Mouse (Mus musculus): ENCODE measurements around the gene Igf2bp2. TPM values are rescaled to one million over a fixed set of nuclear protein-coding genes. Genes with fewer than 3 reads are reported as not detected.

The Igf2bp2 gene
- total RNA-seq, 1 experiment = 24.3 TPM

GRCm38 (mm10) chr16:22151706-22152315 lies 11.3 kb downstream of the Igf2bp2 start:
- no peak overlapping the region for H3K9ac ChIP-seq (ENCODE audit: insufficient read depth, low read depth, low read length, poor library complexity, severe bottlenecking)
- in situ Hi-C loops (cut with MboI; ENCODE audit: low sequenced_read_pairs in 2 of 2, unreplicated experiment in 2 of 2) = no loop called here
- no peak for DNase-seq (ENCODE audit: low read depth, low spot score)
- H3K9me3 ChIP-seq (ENCODE audit: control insufficient read depth, insufficient read depth, low read depth, low read length) = no peaks in the 10 kb centered on the region
- TF ChIP-seq ZNF384 (IDR thresholded peaks at IDR 0.05; ENCODE audit: low read depth, low read length) = no peak
- no peak for TF ChIP-seq CHD2 (IDR thresholded peaks at IDR 0.05; ENCODE audit: low read depth, low read length)
- TF ChIP-seq HCFC1 (IDR thresholded peaks at IDR 0.05; ENCODE audit: borderline replicate concordance, insufficient read depth, low read length) = no peak
- no peak for TF ChIP-seq MAFK (IDR thresholded peaks at IDR 0.05; ENCODE audit: insufficient read depth, low read depth, low read length)
- TF ChIP-seq ZC3H11A (IDR thresholded peaks at IDR 0.05; ENCODE audit: borderline replicate concordance, low read depth, low read length) = no peak
- H3K36me3 ChIP-seq (ENCODE audit: control insufficient read depth, insufficient read depth, low read length, poor library complexity, severe bottlenecking) = no peaks in the 10 kb centered on the region
- H3K4me3 ChIP-seq (ENCODE audit: insufficient read depth in 1 of 2, low read depth in 1 of 2, low read length in 2 of 2, poor library complexity in 1 of 2, severe bottlenecking in 1 of 2) = no peak overlapping the region
- no peak overlapping the region for H3K27ac ChIP-seq (ENCODE audit: insufficient read depth, low read depth, low read length, poor library complexity, severe bottlenecking)
- peaks cover 9 to 12% of the 10 kb centered on the region in 2 experiments; a peak in 2 of 4 replicates for H3K4me1 ChIP-seq (ENCODE audit: control insufficient read depth in 2 of 2, insufficient read depth in 2 of 2, low read length in 2 of 2, poor library complexity in 1 of 2)

- H3K4me1 ChIP-seq (ENCODE audit: control insufficient read depth in 2 of 2, insufficient read depth in 2 of 2, low read length in 2 of 2, poor library complexity in 1 of 2) = peaks cover 9 to 12% of the 10 kb centered on the region in 2 experiments; a peak in 2 of 4 replicates
- H3K27ac ChIP-seq (ENCODE audit: insufficient read depth, low read depth, low read length, poor library complexity, severe bottlenecking) = no peak overlapping the region
- no peaks in the 10 kb centered on the region for H3K9me3 ChIP-seq (ENCODE audit: control insufficient read depth, insufficient read depth, low read depth, low read length)
- no peak overlapping the region for H3K9ac ChIP-seq (ENCODE audit: insufficient read depth, low read depth, low read length, poor library complexity, severe bottlenecking)
- in situ Hi-C loops (cut with MboI; ENCODE audit: low sequenced_read_pairs in 2 of 2, unreplicated experiment in 2 of 2) = no loop called here
- H3K36me3 ChIP-seq (ENCODE audit: control insufficient read depth, insufficient read depth, low read length, poor library complexity, severe bottlenecking) = no peaks in the 10 kb centered on the region
- no peak overlapping the region for H3K4me3 ChIP-seq (ENCODE audit: insufficient read depth in 1 of 2, low read depth in 1 of 2, low read length in 2 of 2, poor library complexity in 1 of 2, severe bottlenecking in 1 of 2)
- no peak for DNase-seq (ENCODE audit: low read depth, low spot score)
- TF ChIP-seq CHD2 (IDR thresholded peaks at IDR 0.05; ENCODE audit: low read depth, low read length) (no peak), HCFC1 (IDR thresholded peaks at IDR 0.05; ENCODE audit: borderline replicate concordance, insufficient read depth, low read length) (no peak), ZNF384 (IDR thresholded peaks at IDR 0.05; ENCODE audit: low read depth, low read length) (no peak), ZC3H11A (IDR thresholded peaks at IDR 0.05; ENCODE audit: borderline replicate concordance, low read depth, low read length) (no peak), MAFK (IDR thresholded peaks at IDR 0.05; ENCODE audit: insufficient read depth, low read depth, low read length) (no peak)
Measured at GRCm38 (mm10) chr16:22150421-22150820, 12.7 kb downstream of the Igf2bp2 start.

- in situ Hi-C loops (cut with MboI; ENCODE audit: low sequenced_read_pairs in 2 of 2, unreplicated experiment in 2 of 2) = no loop called here
- Histone ChIP-seq H3K4me1 (ENCODE audit: control insufficient read depth in 2 of 2, insufficient read depth in 2 of 2, low read length in 2 of 2, poor library complexity in 1 of 2) (peaks cover 9 to 14% of the 10 kb centered on the region in 2 experiments; a peak in 2 of 4 replicates), H3K36me3 (ENCODE audit: control insufficient read depth, insufficient read depth, low read length, poor library complexity, severe bottlenecking) (no peaks in the 10 kb centered on the region), H3K9me3 (ENCODE audit: control insufficient read depth, insufficient read depth, low read depth, low read length) (no peaks in the 10 kb centered on the region), H3K4me3 (ENCODE audit: insufficient read depth in 1 of 2, low read depth in 1 of 2, low read length in 2 of 2, poor library complexity in 1 of 2, severe bottlenecking in 1 of 2) (no peak overlapping the region), H3K27ac (ENCODE audit: insufficient read depth, low read depth, low read length, poor library complexity, severe bottlenecking) (no peak overlapping the region), H3K9ac (ENCODE audit: insufficient read depth, low read depth, low read length, poor library complexity, severe bottlenecking) (no peak overlapping the region)
- TF ChIP-seq ZNF384 (IDR thresholded peaks at IDR 0.05; ENCODE audit: low read depth, low read length) = no peak
- no peak for TF ChIP-seq HCFC1 (IDR thresholded peaks at IDR 0.05; ENCODE audit: borderline replicate concordance, insufficient read depth, low read length)
- TF ChIP-seq CHD2 (IDR thresholded peaks at IDR 0.05; ENCODE audit: low read depth, low read length) = no peak
- TF ChIP-seq MAFK (IDR thresholded peaks at IDR 0.05; ENCODE audit: insufficient read depth, low read depth, low read length) = no peak
- TF ChIP-seq ZC3H11A (IDR thresholded peaks at IDR 0.05; ENCODE audit: borderline replicate concordance, low read depth, low read length) = no peak
- no peak for DNase-seq (ENCODE audit: low read depth, low spot score)
Measured at GRCm38 (mm10) chr16:22149659-22150345, 13.3 kb downstream of the Igf2bp2 start.

GRCm38 (mm10) chr16:22149076-22149475 lies 14.0 kb downstream of the Igf2bp2 start:
- in situ Hi-C loops (cut with MboI; ENCODE audit: low sequenced_read_pairs in 2 of 2, unreplicated experiment in 2 of 2) = no loop called here
- H3K9ac ChIP-seq (ENCODE audit: insufficient read depth, low read depth, low read length, poor library complexity, severe bottlenecking) = no peak overlapping the region
- H3K4me1 ChIP-seq (ENCODE audit: control insufficient read depth in 2 of 2, insufficient read depth in 2 of 2, low read length in 2 of 2, poor library complexity in 1 of 2) = peaks cover 9 to 14% of the 10 kb centered on the region in 2 experiments; a peak in 2 of 4 replicates
- H3K27ac ChIP-seq (ENCODE audit: insufficient read depth, low read depth, low read length, poor library complexity, severe bottlenecking) = no peak overlapping the region
- no peak for DNase-seq (ENCODE audit: low read depth, low spot score)
- no peaks in the 10 kb centered on the region for H3K9me3 ChIP-seq (ENCODE audit: control insufficient read depth, insufficient read depth, low read depth, low read length)
- TF ChIP-seq ZC3H11A (IDR thresholded peaks at IDR 0.05; ENCODE audit: borderline replicate concordance, low read depth, low read length) (no peak), MAFK (IDR thresholded peaks at IDR 0.05; ENCODE audit: insufficient read depth, low read depth, low read length) (no peak), CHD2 (IDR thresholded peaks at IDR 0.05; ENCODE audit: low read depth, low read length) (no peak), ZNF384 (IDR thresholded peaks at IDR 0.05; ENCODE audit: low read depth, low read length) (no peak), HCFC1 (IDR thresholded peaks at IDR 0.05; ENCODE audit: borderline replicate concordance, insufficient read depth, low read length) (no peak)
- no peak overlapping the region for H3K4me3 ChIP-seq (ENCODE audit: insufficient read depth in 1 of 2, low read depth in 1 of 2, low read length in 2 of 2, poor library complexity in 1 of 2, severe bottlenecking in 1 of 2)
- no peaks in the 10 kb centered on the region for H3K36me3 ChIP-seq (ENCODE audit: control insufficient read depth, insufficient read depth, low read length, poor library complexity, severe bottlenecking)
